Mouse (Mus musculus): Measurements from ENCODE around the gene Gm10563.
A peak's percentile ranks its signal among the peaks of the same experiment; 100 is the strongest.
"Not testable (repeated sequence)": the region's sequence is repeated elsewhere in the genome, so short reads cannot be mapped to it uniquely, and the experiment has no call there.

Gm10563 gene

GRCm38 (mm10) chr4:155645308-155645707, at the start of gene Gm10563:
Gene Gm10563 (minus strand): TSS chr4:155645408.
- not testable (repeated sequence) for DNase-seq (ENCODE audit: low read depth, low spot score)

- DNase-seq (ENCODE audit: low read depth, low spot score) = peak; percentile 89
Measured at GRCm38 (mm10) chr4:155694482-155695401, 49.5 kb upstream of the Gm10563 start.

- peak; percentile 85 for DNase-seq (ENCODE audit: low read depth, low spot score)
Measured at GRCm38 (mm10) chr4:155694111-155694481, 48.9 kb upstream of the Gm10563 start, which contains the start of gene Fndc10. Gene Fndc10 (plus strand): TSS chr4:155694342.

GRCm38 (mm10) chr4:155692421-155692820, 47.2 kb upstream of the Gm10563 start:
- DNase-seq (ENCODE audit: low read depth, low spot score) = peak; percentile 64

- DNase-seq (ENCODE audit: low read depth, low spot score) = no peak
Measured at GRCm38 (mm10) chr4:155690571-155691375, 45.6 kb upstream of the Gm10563 start.

GRCm38 (mm10) chr4:155687764-155688163, 42.6 kb upstream of the Gm10563 start:
- peak; percentile 67 for DNase-seq (ENCODE audit: low read depth, low spot score)

GRCm38 (mm10) chr4:155683670-155684277, 38.6 kb upstream of the Gm10563 start:
- DNase-seq (ENCODE audit: low read depth, low spot score) = not testable (repeated sequence)

- no peak for DNase-seq (ENCODE audit: low read depth, low spot score)
Measured at GRCm38 (mm10) chr4:155675991-155676390, 30.8 kb upstream of the Gm10563 start.

GRCm38 (mm10) chr4:155672082-155672481, 26.9 kb upstream of the Gm10563 start:
- no peak for DNase-seq (ENCODE audit: low read depth, low spot score)

- peak; percentile 80 for DNase-seq (ENCODE audit: low read depth, low spot score)
Measured at GRCm38 (mm10) chr4:155670236-155670635, 25.0 kb upstream of the Gm10563 start.

- DNase-seq (ENCODE audit: low read depth, low spot score) = peak; percentile 55
Measured at GRCm38 (mm10) chr4:155669598-155670075, 24.4 kb upstream of the Gm10563 start.

- DNase-seq (ENCODE audit: low read depth, low spot score) = peak; percentile 98
Measured at GRCm38 (mm10) chr4:155668689-155669597, 23.7 kb upstream of the Gm10563 start, which contains the start of gene Mib2. Gene Mib2 (minus strand): TSS chr4:155669198.

GRCm38 (mm10) chr4:155666903-155667302, 21.7 kb upstream of the Gm10563 start:
- no peak for DNase-seq (ENCODE audit: low read depth, low spot score)

GRCm38 (mm10) chr4:155660641-155661040, 15.4 kb upstream of the Gm10563 start:
- peak; percentile 18 for DNase-seq (ENCODE audit: low read depth, low spot score)

GRCm38 (mm10) chr4:155658961-155659360, 13.8 kb upstream of the Gm10563 start:
- DNase-seq (ENCODE audit: low read depth, low spot score) = no peak

- no peak for DNase-seq (ENCODE audit: low read depth, low spot score)
Measured at GRCm38 (mm10) chr4:155656214-155656751, 11.1 kb upstream of the Gm10563 start.

- peak; percentile 84 for DNase-seq (ENCODE audit: low read depth, low spot score)
Measured at GRCm38 (mm10) chr4:155654456-155655298, 9.5 kb upstream of the Gm10563 start.

- DNase-seq (ENCODE audit: low read depth, low spot score) = no peak
Measured at GRCm38 (mm10) chr4:155654183-155654455, 8.9 kb upstream of the Gm10563 start.

- DNase-seq (ENCODE audit: low read depth, low spot score) = peak; percentile 61
Measured at GRCm38 (mm10) chr4:155653451-155654182, 8.4 kb upstream of the Gm10563 start.

Data from ZHBTc4 (cell line).